Mouse (Mus musculus) heart, embryonic 12.5 days (tissue): ENCODE results near the gene Acot8. TPM values are rescaled to one million over a fixed set of nuclear protein-coding genes. Genes with fewer than 3 reads are reported as not detected.

Experiments used
- ATAC-seq: fragments of 200-750 bp; cut with Nextera tagmentation; 2 replicates; pipeline ENCODE4 v1.8.0; 2017; ENCODE audit warnings: moderate TSS enrichment, moderate library complexity; ENCODE audit not compliant: insufficient number of reproducible peaks, low FRiP score
- H3K27ac ChIP-seq: fragments of 300-500 bp; sonication (generic); 2 replicates; pipeline ENCODE4 v1.5.1; 2016; ENCODE audit warnings: mild to moderate bottlenecking, moderate library complexity; ENCODE audit not compliant: poor library complexity, severe bottlenecking
- H3K27me3 ChIP-seq: fragments of 300-500 bp; sonication (generic); replicated peaks from 2 replicates; pipeline ENCODE4 v1.6.1; 2016; ENCODE audit warnings: mild to moderate bottlenecking, moderate library complexity
- H3K36me3 ChIP-seq: fragments of 300-500 bp; sonication (generic); 2 replicates; pipeline ENCODE4 v1.6.1; 2016; ENCODE audit warnings: mild to moderate bottlenecking, moderate library complexity
- H3K4me1 ChIP-seq: fragments of 300-500 bp; sonication (generic); replicated peaks from 2 replicates; pipeline ENCODE4 v1.6.1; 2016; ENCODE audit warnings: mild to moderate bottlenecking
- H3K4me2 ChIP-seq: fragments of 300-500 bp; sonication (generic); 2 replicates; pipeline ENCODE4 v1.6.1; 2016; ENCODE audit warnings: mild to moderate bottlenecking, moderate library complexity
- H3K4me3 ChIP-seq: fragments of 300-500 bp; sonication (generic); 2 replicates; pipeline ENCODE4 v1.5.1; 2016; ENCODE audit warnings: mild to moderate bottlenecking
- H3K9ac ChIP-seq: fragments of 300-500 bp; sonication (generic); 2 replicates; pipeline ENCODE4 v1.6.1; 2016; ENCODE audit warnings: mild to moderate bottlenecking, moderate library complexity
- H3K9me3 ChIP-seq: fragments of 300-500 bp; sonication (generic); replicated peaks from 2 replicates; pipeline ENCODE4 v1.6.1; 2016; ENCODE audit warnings: mild to moderate bottlenecking, moderate library complexity
- WGBS: fragments of 180-500 bp; shearing (Covaris S2); methylation state at CpG from one replicate; pipeline ENCODE4 v1.1.7; 2016; 5-methylcytosine and 5-hydroxymethylcytosine counted together
- polyA plus RNA-seq: library from polyadenylated mRNA; unstranded; fragments of >200 nt; fragmentation: Nextera tagmentation; extraction: Ambion mirVana; gene quantifications from 2 replicates; pipeline ENCODE4 v1.2.1, GENCODE M21; 2016

The Acot8 gene
- polyA plus RNA-seq, 1 experiment from 2014 or later: 14.9 TPM

DNA sequence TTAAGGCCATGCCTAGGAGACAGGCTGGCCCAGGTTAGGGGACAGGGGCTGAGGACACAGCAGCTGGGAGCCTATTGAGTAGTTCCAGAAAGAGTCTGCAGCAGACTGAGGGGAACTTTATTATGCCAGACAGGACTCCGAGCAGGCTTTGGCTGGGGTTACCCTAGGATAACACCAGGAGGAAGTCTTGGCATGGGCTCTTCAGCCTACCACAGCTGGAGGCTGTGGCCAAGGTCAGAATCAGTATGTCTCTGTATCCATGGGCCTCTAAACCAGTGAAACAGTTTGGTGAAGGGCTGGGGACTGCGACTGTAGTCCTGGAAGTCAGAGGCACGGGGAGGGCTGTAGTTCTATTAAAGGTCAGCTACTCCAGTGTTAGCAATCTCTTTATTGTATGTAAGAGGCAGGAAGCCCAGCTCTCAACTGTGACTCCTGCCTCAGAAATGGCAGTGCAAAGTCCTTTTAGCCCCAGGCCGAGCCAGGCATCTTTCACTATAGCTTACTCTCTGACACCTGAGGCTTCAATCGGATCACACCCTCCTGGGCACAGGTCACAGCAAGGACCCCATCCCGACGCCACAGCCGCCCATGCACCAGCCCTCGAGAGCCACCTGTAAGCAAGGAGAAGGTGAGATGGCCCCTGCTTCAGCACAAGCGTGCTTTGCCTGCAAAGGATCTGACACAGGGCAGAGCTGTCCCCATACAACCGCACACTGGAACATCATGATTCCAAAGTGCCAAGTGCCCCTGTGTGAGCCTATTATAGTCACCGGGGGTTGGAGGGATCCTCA lies 12.1 kb downstream of the Acot8 start:
- WGBS: 83% methylated on average over 12 of the region's 12 CpGs
- peak overlapping the region; percentile 48; the same call in 1 of the 2 replicates for H3K9ac ChIP-seq
- H3K4me1 ChIP-seq: peaks cover 25% of the 10 kb centered on the region
- H3K4me3 ChIP-seq: no peak overlapping the region
- H3K27ac ChIP-seq: peak overlapping the region; percentile 68
- no peak overlapping the region for H3K4me2 ChIP-seq
- no peak for ATAC-seq
- H3K9me3 ChIP-seq: no peaks in the 10 kb centered on the region
- H3K36me3 ChIP-seq: peaks cover 76% of the 10 kb centered on the region
- H3K27me3 ChIP-seq: no peaks in the 10 kb centered on the region

DNA sequence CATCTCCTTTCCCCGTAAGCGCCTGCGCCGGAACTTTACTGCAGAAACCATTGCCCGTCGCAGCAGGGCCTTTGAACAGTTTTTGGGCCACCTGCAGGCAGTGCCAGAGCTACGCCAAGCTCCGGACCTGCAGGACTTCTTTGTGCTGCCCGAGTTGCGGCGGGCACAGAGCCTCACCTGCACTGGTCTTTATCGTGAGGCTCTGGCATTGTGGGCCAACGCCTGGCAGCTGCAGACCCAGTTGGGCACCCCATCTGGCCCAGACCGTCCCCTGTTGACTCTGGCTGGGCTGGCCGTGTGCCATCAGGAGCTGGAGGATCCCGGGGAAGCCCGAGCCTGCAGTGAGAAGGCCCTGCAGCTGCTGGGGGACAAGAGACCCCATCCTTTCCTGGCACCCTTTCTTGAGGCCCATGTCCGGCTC lies 12.8 kb downstream of the Acot8 start:
- peaks cover 72% of the 10 kb centered on the region for H3K36me3 ChIP-seq
- ATAC-seq: no peak
- no peak overlapping the region for H3K4me2 ChIP-seq
- H3K4me1 ChIP-seq: peaks cover 31% of the 10 kb centered on the region
- H3K27me3 ChIP-seq: no peaks in the 10 kb centered on the region
- no peaks in the 10 kb centered on the region for H3K9me3 ChIP-seq
- H3K4me3 ChIP-seq: no peak overlapping the region
- no peak overlapping the region for H3K9ac ChIP-seq
- no peak overlapping the region for H3K27ac ChIP-seq
- 87% methylated on average over 18 of the region's 18 CpGs for WGBS

DNA sequence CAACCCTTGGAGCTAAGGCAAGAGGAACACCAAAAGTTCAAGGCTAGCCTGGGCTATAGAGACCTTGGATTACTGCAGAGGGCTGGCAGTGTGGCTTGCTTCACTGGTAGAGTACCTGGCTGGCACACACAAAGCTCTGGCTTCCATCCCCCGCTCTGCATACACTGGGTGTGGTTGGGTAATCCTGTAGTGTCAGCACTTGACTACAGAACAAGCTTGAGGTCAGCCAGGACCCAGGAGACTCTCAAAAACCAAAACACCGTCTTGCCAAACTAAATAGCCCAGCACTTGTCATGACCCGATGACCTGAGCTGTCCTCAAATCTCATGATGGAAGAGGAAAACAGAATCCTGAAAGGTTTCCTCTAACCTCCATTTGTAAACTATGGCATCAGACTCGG lies 14.2 kb downstream of the Acot8 start:
- Histone ChIP-seq H3K27me3 (no peaks in the 10 kb centered on the region), H3K36me3 (peaks cover 58% of the 10 kb centered on the region), H3K9me3 (no peaks in the 10 kb centered on the region), H3K4me1 (peaks cover 35% of the 10 kb centered on the region), H3K4me2 (no peak overlapping the region), H3K27ac (no peak overlapping the region), H3K4me3 (no peak overlapping the region), H3K9ac (no peak overlapping the region)
- no peak for ATAC-seq
- 67% methylated on average over 4 of the region's 4 CpGs for WGBS

DNA sequence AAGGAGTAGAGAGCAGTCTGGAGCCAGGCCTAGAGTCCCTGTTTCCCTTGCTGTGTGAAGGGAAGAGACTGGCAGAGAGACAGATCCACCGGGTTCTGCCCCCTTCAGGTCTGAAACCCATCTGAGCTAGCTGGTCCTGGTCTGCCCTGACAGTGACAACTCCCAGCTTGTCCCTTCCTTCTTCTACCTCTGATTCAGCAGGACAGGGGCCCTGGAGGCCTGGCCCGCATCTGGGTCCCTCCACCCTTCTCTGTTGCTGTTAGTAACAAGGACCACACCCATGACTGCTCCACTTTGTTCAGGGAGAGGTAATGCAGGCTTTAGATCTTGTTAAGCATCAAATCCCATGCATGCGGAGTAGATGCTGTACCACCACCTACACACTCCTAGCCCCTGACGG lies 16.3 kb downstream of the Acot8 start:
- peaks cover 47% of the 10 kb centered on the region for H3K36me3 ChIP-seq
- no peaks in the 10 kb centered on the region for H3K27me3 ChIP-seq
- 0 out of 2 replicates have a peak overlapping the region, but pooled peaks have one; percentile 31 for H3K9ac ChIP-seq
- ATAC-seq: no peak
- no peak overlapping the region for H3K4me3 ChIP-seq
- no peaks in the 10 kb centered on the region for H3K9me3 ChIP-seq
- WGBS: 59% methylated on average over 4 of the region's 4 CpGs
- H3K27ac ChIP-seq: no peak overlapping the region
- no peak overlapping the region for H3K4me2 ChIP-seq
- H3K4me1 ChIP-seq: peaks cover 36% of the 10 kb centered on the region

DNA sequence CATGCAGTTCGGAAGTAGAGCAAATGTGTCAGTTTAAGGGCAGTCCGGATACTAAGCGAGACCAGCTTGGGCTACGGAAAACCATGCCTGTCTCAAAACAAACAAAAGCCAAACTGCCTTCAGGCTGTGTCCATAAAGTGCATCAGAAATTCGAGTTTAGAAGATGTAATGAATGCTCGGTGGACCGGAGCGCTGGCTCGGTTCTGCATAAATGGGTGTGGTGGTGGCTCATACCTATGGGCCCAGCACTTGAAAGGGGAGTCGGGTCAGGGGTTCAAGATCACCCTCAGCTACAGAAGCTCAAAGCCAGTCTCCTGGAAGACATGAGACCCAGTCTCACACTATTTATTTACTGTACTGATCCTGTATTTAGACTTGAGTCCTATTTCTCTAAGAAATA lies 16.9 kb downstream of the Acot8 start:
- peaks cover 30% of the 10 kb centered on the region for H3K4me1 ChIP-seq
- no peak overlapping the region for H3K4me3 ChIP-seq

DNA sequence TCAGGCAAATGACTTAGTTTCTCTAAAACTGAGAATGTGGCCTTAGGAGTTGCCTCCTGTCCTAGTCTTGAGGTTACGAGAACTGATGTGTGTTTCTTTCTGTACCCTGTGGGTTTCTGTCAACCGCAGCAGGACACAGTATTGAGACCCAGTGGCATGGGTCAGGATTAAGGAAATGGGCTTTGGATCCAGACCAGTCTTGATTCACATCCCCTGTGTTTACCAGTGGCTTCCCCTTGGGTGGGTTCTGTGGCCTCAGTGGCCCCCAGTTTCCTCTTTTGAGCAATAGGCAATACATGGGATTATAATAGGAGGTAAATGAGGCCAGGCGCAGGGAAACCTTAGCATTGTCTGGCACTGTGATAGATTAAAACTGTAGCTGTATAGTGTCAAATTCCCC lies 17.6 kb downstream of the Acot8 start:
- Histone ChIP-seq H3K4me1 (peaks cover 29% of the 10 kb centered on the region), H3K27me3 (no peaks in the 10 kb centered on the region), H3K9ac (peak overlapping the region; percentile 83), H3K36me3 (peaks cover 34% of the 10 kb centered on the region), H3K4me2 (peak overlapping the region; percentile 78), H3K4me3 (peak overlapping the region; percentile 66), H3K9me3 (no peaks in the 10 kb centered on the region), H3K27ac (0 out of 2 replicates have a peak overlapping the region, but pooled peaks have one; percentile 25)
- ATAC-seq: no peak
- 88% methylated on average over 3 of the region's 3 CpGs for WGBS

More for the DNA sequence above, 16.9 kb downstream of the Acot8 start:
- Histone ChIP-seq H3K36me3 (peaks cover 41% of the 10 kb centered on the region), H3K9ac (0 out of 2 replicates have a peak overlapping the region, but pooled peaks have one; percentile 8), H3K27ac (no peak overlapping the region), H3K9me3 (no peaks in the 10 kb centered on the region), H3K4me2 (0 out of 2 replicates have a peak overlapping the region, but pooled peaks have one; percentile 4), H3K27me3 (no peaks in the 10 kb centered on the region)
- 83% methylated on average over 10 of the region's 10 CpGs for WGBS
- ATAC-seq: no peak

DNA sequence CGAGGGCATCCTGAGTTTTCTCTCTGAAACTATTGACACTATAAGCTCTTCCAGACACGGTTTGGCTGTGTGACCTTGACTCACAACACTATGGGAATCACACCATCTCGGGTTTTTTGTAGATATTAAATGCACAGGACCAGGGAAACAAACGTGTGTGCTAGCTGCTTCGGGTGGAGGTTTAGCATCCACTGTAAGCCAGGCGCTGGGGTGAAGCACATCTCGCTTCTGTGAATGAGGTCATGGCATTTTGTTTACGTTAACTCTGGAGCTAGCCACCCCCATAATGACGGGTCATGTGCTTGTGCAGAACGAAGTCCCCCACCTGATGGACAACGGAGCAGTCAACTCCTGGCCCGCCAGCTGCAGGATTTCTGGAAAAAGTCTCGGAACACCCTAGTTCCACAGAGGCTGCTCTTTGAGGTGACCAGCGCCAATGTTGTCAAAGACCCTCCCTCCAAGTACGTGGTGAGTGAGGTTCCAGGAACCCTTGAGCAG lies 18.2 kb downstream of the Acot8 start:
- peaks cover 29% of the 10 kb centered on the region for H3K4me1 ChIP-seq
- H3K4me2 ChIP-seq: peak overlapping the region; percentile 78
- peak overlapping the region; percentile 66 for H3K4me3 ChIP-seq
- peaks cover 28% of the 10 kb centered on the region for H3K36me3 ChIP-seq
- H3K9me3 ChIP-seq: no peaks in the 10 kb centered on the region
- peak overlapping the region; percentile 86 for H3K27ac ChIP-seq
- H3K27me3 ChIP-seq: no peaks in the 10 kb centered on the region
- WGBS: 4% methylated on average over 15 of the region's 15 CpGs
- peak overlapping the region; percentile 83 for H3K9ac ChIP-seq
- ATAC-seq: no peak; the same call in 1 of the 2 replicates

DNA sequence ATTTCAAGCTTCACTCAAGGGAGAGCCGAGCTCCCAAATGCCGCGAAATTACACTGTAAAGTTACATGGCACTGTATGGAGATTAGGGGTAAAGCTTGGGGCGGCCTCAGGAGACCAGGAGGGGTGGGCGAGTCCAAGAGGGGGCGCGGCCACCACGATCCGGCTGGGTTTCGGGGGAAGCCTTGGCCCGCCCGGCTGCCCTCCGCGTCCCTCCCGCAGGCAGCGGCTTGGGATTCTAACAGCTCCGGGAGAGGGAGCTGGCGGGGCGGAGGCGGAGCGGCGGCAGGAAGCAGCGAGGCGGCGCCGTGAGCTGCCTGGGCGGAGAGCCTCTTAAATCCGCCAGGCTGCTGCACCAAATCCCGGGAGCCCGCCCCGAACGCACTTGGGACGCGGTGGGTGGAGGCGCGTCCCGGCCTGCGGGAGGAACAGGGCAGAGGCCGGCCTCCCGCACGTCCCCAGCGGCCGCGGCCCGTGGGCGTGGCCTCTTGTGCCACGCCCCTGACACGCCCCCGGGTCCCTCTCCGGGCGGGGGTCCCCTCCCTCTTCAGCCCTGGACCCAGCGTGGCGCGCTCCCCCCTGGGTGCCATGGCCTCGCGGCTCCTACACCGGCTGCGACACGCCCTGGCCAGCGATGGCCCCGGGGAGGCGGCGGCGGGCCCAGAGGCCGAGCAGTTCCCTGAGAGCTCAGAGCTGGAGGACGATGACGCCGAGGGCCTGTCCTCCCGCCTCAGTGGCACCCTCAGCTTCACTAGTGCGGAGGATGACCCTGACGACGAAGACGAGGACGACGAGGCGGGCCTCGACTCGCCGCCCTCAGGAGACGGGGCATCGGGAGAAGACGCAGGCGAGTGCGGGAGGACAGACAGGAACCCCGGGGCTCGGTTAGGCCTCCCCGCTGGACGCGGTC lies 18.9 kb downstream of the Acot8 start, which contains the start of gene Snx21:
TSS of gene Snx21 (plus strand) at position 343 of the 907 bp plus-strand sequence.
- H3K9ac ChIP-seq: peak within 1 kb of the TSS; percentile 83
- H3K4me2 ChIP-seq: peak within 1 kb of the TSS; percentile 78
- no peaks in the 10 kb centered on the region for H3K27me3 ChIP-seq
- peaks cover 22% of the 10 kb centered on the region for H3K36me3 ChIP-seq
- ATAC-seq: peak; percentile 94
- WGBS: under 1% methylated on average over 87 of the region's 89 CpGs
- H3K9me3 ChIP-seq: no peaks in the 10 kb centered on the region
- peaks cover 29% of the 10 kb centered on the region for H3K4me1 ChIP-seq
- H3K4me3 ChIP-seq: peak within 1 kb of the TSS; percentile 66
- H3K27ac ChIP-seq: peak within 1 kb of the TSS; percentile 86

DNA sequence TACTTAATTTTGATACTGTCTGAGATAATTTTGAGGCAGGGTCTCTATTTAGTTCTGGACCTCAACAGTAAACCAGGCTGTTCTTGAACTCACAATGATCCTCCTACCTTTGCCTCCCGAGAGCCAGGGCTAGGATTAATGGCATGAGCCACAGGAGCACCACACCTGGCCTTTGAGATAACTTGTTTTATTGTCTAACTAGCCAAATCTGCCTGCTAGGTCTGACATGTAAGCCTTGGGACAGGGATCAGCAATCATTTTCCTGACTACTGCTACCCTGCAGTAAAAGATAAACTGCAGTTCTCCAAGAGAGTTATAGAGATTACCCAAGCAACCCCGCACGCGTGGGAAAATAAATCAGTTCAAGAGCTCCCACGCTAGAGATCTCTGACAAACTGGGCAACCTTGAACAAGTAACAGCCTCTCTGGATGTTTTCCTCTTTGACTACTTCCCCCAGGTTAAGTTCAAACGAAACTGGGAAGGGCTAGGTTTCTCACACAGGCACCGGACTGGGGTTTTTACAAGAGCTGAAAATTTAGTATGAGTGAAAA lies 19.7 kb downstream of the Acot8 start:
- no peaks in the 10 kb centered on the region for H3K9me3 ChIP-seq
- peak overlapping the region; percentile 86 for H3K27ac ChIP-seq
- peak overlapping the region; percentile 83 for H3K9ac ChIP-seq
- H3K27me3 ChIP-seq: no peaks in the 10 kb centered on the region
- H3K4me3 ChIP-seq: peak overlapping the region; percentile 66
- ATAC-seq: no peak
- peaks cover 29% of the 10 kb centered on the region for H3K4me1 ChIP-seq
- 11% methylated on average over 7 of the region's 7 CpGs for WGBS
- H3K36me3 ChIP-seq: peaks cover 14% of the 10 kb centered on the region
- H3K4me2 ChIP-seq: peak overlapping the region; percentile 78

DNA sequence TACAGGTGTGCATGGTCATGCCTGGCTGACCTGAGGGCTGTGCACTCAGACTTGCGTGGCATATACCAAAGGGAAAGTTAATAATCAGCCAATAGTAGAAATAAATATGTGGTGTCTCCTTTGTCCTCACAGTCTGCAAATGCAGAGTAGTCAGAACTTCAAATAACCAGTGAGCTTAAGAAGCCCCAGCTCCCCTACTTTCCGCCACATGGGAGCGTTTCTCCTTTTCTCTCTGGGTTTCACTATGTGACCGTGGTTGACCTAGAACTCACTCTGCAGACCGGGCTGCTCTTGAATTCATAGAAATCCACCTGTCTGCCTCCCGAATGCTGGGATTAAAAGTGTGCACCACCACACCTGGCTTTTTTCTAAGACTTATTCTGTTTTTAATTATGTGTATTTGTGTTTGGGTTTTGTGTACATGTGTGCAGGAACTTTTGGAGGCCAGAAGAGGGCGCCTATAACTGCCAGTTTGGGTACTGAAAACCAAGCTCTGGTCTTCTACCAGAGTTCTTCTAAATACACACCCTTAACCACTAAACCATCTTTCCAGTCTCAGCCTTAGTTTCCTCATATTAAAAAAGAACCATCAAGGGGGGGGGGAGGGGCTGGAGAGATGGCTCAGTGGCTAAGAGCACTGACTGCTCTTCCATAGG lies 20.6 kb downstream of the Acot8 start:
- Histone ChIP-seq H3K4me1 (peaks cover 29% of the 10 kb centered on the region), H3K27me3 (no peaks in the 10 kb centered on the region), H3K4me2 (no peak overlapping the region), H3K4me3 (no peak overlapping the region), H3K36me3 (peaks cover 9% of the 10 kb centered on the region; the same call in 1 of the 2 replicates), H3K27ac (no peak overlapping the region), H3K9me3 (no peaks in the 10 kb centered on the region), H3K9ac (no peak overlapping the region)
- 74% methylated on average over 7 of the region's 7 CpGs for WGBS
- ATAC-seq: no peak
